Mouse (Mus musculus) testis, postnatal 14 days (tissue): ENCODE data around the gene Gm20795.
"Not testable (repeated sequence)": the region's sequence is repeated elsewhere in the genome, so short reads cannot be mapped to it uniquely, and the experiment has no call there.

Experiments
- DNase-seq: peaks from one replicate; pipeline ENCODE4 v3.0.0; 2021; ENCODE audit warnings: low spot score

Gene Gm20795

DNA sequence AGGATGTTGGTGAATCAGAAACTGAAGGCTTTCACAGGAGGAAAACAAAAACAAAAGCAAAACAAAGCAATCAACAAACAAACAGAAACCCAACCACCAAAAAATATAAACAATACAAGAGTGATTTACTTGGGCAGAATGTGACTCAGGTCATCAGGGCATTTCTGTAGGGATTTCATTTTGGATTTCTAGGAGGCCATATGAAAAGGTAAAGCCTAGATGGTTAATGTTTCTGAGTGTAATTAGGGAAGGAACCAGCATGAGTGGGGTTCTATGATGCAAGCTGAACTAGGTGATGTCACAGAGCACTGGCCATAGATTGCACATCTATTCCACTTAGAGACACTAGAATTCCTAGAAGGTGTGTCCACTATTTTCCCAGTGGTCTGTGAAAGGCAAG, at the start of gene Gm20795:
Gene Gm20795, plus strand, starts transcription at position 301 of the 400 bp plus-strand sequence.
- DNase-seq, result not testable (repeated sequence)

DNA sequence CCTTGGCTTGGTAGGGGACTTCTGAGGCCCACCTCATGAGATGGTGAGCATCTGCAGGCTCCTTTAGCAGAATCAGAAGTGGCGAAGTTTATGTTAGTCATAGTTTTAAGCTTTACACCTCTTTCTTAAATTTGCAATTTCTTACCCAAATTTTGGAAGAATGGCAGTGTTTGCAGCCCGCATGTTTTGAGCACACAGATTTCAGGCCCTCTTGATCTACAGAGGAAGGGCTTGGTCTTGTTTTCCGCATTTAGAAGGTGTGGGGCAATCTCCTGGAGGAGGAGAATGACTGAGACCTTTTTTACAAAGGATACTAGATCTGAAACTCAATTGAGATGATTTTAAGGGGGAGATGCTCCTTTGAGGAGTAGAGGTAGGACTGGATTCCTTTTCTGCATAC, 29.0 kb upstream of the Gm20795 start, which contains the start of gene Gm21797:
Gene Gm21797, minus strand, starts transcription at position 101 of the 400 bp plus-strand sequence.
- not testable (repeated sequence) for DNase-seq
